Mouse (Mus musculus) layer of hippocampus, postnatal 14 days (tissue): ENCODE results near the gene Trim16. TPM values are rescaled to one million over a fixed set of nuclear protein-coding genes. Genes with fewer than 3 reads are reported as not detected.

Experiments used
- DNase-seq, 2 experiments: peaks; one replicate each; pipeline ENCODE4 v3.0.0; 2021 to 2022; ENCODE audit warnings: low spot score in 2 of 2, mixed read lengths in 1 of 2
- long read RNA-seq, 2 experiments: library from polyadenylated mRNA; stranded (forward); transcript quantifications; one replicate each; pipeline ENCODE4 v2.0.0; 2021
- total RNA-seq, 2 experiments: library from RNA; stranded (reverse); gene quantifications; 2 replicates each; pipeline ENCODE4 v1.2.3; 2021

Gene Trim16
- total RNA-seq = 1 to 10 TPM; 3.9 to 4.0 TPM
- long read RNA-seq, experiment 1, partial matches to known transcripts = 0 of 2 reads
- long read RNA-seq, experiment 1, other reads (novel, unspliced or antisense) = 0 of 2 reads
- long read RNA-seq, experiment 2, partial matches to known transcripts = 0 of 4 reads
- long read RNA-seq, experiment 2, other reads (novel, unspliced or antisense) = 1 of 4 reads

DNA sequence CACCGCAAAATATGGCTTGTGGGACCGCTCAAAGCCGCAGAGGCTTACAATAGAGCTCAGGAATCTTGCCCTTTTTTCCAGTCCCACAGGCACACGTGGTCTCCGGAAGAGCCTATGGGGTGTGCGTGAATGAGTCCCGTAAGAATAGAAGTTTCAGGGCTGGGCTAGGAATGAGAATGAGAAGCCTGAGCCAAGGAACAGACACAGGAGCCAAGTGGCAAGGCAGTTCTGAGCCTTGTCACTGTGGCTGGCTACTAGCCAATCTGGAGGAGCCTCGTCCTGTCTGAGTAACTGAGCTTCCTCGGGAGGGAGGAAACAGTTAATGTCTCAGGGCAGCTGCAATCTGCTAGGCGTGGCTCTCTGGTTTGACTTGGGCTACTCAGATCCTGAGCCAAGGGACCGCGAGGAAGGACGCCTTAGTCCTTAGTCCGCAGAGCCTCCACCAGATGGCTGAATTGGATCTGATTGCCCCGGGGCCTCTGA, at the start of gene Trim16:
Gene Trim16, plus strand, starts transcription at position 173 of the 483 bp plus-strand sequence.
- DNase-seq = peak; percentile 21 to 44

DNA sequence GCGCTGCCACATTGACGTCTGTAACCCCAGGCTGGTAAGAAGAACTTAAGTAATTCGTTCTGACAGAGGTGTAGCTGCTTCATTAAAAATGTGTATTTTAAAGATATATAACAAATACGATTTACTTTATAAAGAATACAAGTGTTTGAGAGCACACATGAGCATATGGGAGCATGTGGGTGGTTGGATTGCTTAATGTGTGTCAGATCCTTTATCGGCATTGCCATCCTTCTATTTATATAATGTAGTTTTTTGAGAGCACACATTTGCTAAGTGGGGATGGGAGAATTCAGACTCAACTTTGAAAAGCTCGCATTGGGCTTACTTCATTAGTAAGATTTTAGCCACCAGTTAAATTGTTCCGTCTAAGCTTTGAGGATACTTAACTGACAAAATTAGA, 43.5 kb upstream of the Trim16 start:
- DNase-seq = no peak

DNA sequence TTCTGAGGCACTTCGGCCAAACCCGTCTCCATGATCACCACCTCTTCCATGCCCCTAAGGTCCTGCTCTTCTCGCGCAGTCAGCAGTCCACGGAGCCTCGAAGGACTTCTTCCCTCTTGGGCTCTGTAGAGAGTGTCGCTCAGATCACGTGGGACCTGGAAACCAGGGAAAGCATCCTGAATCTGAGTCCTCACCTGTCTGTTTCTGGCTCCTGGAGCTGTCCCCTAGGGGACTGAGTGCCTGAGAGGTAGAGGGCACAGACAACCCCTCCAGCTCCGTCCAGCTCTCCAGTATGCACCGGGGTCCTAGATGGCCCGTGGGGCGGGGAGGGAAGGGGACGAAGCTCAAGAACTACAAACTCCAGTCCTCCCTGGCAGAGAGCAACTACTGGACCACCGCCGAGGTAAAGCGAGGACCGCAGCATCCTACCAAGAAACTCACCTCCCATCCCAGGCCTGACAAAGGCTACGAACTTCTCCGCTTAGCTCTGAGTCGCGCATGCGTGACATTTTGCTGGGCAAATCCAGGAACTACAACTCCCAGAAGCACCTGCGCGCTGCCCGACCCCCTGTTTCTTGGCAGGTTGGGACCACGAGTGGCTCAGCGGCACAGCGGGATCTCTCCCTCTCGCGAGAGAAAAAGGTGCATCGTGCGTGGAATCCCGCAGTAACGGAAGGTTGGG, 31.0 kb upstream of the Trim16 start, which contains the start of gene Zfp286:
Gene Zfp286, minus strand, starts transcription at position 528 of the 682 bp plus-strand sequence.
- DNase-seq = peak; percentile 90 to 92

DNA sequence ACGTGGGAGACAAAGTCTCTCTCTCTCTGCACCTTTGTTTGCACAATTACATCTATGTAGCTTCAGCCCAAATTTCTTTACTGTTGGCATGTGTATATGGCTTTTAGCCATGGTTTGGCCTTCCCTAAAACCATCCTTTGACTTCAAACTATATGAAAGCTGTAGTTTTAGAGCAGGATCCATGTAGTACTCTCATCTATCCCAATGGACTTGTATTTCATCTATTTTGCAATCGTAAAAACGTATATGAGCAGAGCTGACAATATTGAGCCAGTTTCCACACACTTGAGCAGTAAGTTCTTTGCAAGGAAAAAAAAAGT, 30.5 kb upstream of the Trim16 start:
- no peak for DNase-seq

DNA sequence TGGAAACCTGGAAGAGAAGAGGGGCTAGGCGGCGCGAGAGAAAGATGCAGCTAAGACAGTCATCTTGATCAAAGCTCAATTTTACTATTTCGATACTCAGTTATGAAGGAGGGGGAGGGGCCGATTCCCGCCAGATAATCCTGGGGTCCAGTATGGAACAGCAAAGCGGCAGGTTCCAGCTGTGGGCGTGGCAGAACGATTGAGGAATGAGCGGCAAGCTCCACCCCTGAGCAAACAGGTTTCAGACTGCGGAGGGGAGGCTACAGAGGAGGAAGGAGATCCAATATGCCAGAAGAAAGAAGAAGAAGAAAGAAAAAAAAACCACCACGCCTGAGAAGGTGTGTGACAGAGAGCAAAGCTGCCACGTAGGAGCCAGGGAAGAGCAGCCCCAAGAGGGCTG, 15.9 kb upstream of the Trim16 start:
- no peak for DNase-seq

DNA sequence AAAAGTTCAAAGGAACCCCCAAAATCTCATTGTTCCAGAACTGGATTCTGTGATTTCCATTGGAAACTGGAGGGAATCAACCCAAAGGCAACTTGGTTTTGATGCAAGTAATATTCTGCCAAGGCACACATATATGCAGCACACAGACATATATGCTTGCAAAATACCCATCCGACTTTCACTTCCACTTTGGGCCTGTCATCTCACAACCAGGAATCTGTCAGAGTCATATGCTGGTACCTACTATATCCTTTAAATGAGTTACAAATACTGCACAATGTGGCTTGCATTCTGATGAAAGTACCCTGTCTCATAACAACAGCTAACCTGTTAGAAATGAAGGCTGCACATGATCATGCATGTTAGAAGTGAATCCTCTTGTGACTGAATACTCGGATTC, 12.1 kb upstream of the Trim16 start:
- no peak for DNase-seq

DNA sequence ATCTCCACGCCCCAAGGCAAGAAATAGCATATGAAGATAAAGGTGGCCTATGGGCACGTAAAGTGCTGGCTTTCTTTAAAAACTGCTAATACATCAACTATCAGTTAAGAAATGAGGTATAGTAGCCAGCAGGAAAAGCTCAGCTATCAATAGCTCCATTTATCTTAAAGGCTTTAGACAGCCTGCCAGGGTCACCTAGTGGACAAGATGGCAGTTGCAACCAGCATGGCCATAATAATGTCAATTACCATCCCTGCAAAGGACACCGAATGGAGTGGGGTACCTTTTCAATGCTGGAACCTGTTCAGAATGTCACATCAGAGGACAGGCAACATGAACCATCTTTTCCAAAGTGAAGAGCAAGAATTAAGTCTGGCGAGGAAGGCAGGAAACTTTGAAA, 10.8 kb upstream of the Trim16 start:
- DNase-seq = no peak

DNA sequence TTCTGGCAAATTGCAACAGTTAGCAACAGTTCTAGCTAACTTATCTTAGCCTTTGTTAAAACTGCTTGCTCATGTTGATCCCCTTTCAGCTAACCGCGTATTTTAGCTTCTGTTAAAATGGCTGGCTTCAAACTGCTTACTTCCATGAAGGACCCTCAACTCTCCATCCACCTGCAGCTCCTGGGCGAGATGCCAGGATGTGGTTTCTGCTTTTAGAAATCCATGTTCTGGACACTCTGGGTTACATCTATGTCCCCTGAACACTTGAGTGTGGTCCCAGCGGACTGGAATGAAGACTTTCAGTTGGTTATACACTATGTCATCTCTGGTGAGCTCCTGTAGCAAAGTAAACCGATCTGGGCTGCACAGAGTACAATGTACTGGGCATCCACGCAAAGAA, 7.8 kb upstream of the Trim16 start:
- DNase-seq = no peak

DNA sequence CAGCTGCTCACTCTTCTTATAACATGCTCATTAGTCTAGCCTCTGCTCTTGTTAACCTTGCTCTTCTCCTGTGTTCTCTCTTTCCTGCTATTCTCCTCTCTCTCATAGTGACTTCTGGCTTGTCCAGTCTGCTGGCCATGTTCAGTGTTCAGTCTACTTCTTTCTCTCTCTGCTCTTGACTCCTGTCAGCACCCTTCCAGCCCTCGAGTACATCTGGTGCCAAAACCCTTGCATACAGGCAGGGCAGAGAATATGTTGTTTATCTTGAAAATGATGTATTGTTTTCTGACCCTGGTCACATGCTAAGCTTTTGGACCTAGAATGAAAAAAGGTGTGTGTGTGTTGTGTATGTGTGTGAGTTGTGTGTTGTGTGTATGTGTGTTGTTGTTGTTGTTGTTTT, 6.5 kb upstream of the Trim16 start:
- no peak for DNase-seq

DNA sequence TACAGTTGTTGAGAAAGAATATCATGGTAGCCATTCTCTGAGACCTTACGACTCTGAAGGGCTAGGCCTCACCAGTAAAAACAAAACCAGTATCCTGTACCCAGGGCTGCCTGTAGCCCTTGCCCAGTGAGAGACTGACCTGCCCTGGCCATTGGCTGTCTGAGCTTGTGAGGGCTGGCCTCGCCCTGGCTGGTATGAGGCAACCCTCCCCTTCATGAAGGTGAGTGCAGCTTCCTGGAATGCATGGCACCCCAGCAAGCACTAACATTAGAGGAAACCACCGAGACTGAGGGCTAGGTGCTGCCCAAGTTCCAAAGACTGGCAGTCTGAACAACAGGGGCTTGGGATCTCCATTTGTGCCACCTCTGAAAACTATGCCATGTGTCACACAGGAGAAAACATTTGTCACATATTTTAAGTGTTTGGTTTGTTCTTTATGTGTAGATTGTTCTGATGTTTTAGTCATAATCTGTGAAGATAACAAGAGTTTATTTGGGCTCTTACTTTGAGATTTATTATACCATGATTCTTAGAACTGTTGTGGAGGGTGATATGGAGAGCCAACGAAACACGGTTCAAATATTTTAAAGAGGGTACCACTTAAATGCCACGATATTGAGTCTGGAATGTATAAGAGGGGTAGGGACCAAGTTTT, 5.9 kb upstream of the Trim16 start:
- DNase-seq = no peak

DNA sequence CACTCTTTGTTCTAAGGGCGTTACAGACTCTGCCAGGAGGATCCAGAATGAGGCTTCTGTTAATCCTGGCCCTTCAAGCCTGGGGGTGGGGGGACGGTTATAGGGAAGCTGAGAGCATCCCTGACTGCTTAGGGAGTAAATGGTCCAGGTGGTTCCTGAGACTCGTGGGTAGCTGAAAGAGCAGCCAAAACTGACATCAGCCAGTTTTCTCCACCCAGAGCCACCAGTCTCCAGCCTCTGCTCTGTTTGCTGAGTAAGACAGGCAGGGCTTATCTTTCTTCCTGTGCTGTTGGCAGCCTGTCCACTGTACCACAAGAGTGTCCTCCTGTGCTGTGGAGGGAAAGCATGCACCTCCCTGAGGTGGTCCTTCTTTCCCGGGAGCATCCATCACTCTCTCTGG, 5.4 kb upstream of the Trim16 start:
- DNase-seq = no peak

DNA sequence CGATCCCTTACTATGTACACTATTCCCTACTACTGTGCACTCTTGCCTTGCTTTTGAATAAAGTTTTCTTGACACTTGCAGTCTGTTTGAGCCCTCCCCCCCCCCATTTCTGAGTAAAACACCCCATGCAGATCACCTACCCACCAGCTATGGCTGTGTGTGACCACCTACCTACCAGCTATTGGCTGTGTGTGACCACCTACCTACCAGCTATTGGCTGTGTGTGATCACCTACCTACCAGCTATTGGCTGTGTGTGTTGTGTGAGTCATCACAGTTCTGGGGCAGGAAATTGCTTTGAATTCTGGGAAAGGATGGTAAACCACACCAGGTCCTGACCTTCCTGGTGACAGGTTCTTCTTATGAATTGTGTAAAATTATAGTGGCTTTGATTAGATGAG, 4.6 kb upstream of the Trim16 start:
- DNase-seq = no peak

DNA sequence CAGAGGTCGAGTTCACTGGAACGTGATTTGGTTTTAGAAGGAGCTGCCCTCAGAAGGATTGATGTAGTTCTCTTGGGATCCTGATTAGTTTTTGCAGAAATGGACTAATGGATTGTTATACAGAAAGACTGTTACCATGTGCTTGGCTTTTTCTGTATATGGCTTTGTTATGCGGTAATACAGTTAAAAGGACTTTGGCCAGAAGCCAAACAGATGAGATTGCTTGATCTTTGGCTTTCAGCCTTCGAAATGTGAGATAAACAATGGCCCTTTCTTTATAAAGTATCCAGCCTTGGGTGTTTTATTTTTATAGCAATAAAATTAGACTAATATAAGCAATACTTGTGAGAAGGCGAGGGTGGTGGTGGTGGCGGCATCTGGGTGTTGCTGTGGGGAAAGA, 3.4 kb upstream of the Trim16 start:
- no peak for DNase-seq

DNA sequence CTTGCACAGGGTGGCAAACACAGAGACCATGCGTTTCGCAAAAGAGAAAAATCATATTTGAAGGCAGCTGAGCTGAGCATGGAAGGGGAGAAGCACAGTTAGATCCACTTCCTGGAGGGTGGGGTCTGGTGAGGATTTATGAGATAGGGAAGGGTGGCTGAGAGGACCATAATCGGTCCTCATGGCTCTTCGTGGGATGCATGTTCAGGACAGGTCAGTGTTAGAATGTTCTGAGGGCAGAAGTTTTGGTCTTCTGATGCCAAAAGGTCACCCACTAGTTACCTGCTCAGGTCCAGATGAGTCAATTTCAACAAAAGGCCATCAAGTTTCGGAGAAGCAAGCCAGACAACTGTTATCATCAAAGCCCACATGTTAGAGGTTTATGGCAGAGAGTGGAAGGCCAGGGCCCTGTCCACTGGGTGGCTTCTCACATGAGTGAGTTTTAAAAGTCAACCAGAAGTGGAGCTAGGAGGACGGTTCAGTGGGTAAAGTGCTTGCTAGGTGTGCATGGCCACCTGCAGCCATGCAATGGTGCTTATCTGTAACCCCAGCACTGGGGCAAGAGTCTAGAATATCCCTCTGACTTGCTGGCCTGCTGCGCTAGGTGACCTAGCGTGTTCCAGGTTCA, 858 bp upstream of the Trim16 start:
- DNase-seq = no peak

DNA sequence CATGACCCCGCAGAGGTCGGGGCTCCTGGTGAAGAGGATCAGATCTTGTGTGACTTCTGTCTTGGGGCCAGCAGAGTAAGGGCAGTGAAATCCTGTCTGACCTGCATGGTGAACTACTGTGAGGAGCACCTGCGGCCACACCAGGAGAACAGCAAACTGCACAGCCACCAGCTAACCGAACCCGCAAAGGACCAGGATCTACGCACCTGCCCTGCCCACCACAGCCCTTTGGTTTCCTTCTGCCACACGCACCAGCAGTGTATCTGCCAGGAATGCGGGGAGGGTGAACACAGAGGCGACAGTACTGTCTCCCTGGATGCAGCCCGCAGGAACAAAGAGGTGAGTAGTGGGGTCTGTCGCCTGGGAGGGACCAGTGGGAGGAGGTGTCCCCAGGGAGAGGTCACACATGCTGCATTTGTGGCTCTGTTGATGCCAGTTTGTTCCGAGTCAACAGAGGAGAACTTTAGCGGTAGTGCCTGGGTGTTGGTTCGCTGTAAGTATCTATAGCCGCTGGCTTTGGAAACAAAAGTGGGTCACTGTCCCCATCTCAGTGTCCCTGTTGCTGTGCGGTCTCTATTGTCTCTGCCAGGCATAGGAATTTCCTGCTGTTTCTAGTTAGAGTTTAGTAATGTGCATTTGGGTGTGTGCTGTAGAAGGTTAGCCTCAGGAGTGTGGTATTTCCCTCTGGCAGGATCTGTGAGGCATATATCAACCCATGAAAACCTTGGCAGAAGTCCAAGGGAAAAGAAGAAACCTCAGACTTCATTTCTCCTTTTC, 818 bp downstream of the Trim16 start:
- DNase-seq = no peak

DNA sequence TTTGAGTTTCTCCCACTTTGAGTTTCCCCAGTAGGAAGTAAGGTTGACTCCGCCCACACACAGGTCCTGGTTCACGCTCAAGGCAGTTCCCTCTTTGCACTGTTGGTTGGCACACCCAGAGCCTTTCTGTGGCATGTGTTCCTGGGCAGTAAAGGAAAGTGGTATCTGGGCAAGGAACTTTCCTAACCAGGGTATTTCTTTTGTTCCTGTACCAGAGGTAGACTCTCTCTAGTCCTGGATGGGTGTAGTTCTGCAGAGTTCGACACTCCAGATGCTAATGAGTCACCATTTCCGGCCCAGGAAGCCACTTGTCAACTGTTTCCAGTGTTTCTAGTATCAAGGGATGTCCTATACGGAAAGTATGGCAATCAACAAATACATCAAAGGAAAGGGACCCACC, 1.9 kb downstream of the Trim16 start:
- DNase-seq = no peak

DNA sequence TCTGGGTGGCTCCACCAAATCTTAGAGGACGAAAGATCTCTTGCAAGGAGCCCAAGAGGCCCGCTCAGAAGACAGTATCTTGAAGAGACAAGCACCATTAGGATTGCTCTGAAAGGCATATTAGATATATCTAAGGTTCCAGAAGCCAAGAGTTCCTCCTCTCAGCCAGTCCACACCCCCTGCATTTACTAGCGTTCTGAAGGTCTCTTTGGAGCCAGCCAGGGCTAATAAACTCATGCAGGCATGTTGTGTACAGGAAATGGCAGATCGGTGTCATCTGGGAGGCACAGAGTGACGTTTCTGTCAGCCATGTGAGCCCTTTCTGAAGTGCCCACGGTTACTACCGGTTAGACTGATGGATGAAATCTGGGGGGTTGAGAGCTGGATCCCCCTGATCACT, 4.2 kb downstream of the Trim16 start:
- DNase-seq = no peak

DNA sequence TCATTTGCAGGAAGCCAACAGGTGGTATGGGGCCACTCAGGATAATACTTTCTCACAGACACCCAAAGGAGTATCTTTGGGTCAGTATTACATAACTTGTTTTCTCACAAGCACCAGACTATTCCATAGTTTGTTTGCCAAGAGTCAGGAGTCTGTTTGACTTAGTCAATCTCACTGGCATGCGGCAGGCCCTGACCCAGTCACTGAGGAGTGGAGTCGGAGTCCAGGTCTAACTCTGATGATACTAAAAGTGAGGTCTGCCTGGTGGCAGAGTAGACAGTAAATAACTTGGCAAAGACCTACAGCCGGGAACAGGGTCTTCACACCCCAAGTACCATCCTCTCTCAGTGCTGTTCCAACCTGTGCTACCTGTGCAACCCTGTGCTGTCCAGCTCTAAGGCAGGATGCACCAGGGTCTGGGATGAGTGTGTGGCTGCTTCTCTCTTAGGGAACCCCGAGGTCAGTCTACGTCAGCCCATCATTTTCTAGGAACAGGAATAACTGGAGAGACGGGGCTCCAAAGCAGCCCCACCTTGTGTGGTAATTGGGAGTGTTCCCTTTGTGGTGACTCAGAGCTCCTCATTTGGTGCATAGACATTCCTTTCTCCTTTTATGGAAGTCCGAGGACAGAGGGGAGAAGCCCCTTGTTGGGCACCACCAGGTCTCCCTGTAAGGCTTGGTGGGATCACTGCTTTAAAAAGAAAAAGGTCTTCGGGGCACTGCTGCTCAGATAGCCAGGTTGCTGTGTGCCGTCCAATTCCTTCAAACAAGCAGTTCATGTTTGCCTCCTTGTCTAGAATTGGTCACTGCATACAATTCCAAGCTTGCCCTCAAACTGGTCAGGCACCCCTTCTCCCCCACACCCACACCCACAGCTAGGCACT, 5.4 kb downstream of the Trim16 start:
- no peak for DNase-seq

DNA sequence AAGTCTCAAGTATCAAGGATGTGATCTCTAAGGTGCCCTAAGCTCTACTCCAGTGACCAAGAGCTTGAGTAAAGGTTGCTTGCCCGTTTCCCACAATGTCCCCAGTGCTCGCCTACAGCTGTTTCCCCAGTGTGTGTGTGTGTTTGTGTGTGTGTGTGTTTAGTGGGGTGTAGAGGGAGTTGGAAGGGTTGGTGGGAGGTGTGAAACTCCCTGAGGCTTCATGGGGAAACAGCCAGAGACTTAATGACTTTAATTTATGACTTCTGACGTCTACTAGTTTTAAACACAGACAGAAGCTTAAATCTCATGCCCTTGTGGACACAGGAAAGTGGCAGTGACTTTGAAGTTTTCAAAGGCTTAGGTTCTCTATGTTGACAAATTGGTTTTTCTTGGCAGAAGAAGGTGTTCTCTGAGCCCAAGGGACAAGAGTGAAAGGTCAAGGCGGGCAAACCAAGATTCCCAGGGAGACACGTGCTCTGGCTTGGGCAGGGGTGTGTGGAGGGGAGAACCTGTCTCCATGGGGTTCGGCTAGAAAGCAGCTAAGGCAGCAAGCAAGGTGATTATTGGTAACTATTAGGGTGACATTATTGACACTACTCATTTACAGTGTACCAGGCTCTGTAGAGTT, 6.2 kb downstream of the Trim16 start:
- no peak for DNase-seq

DNA sequence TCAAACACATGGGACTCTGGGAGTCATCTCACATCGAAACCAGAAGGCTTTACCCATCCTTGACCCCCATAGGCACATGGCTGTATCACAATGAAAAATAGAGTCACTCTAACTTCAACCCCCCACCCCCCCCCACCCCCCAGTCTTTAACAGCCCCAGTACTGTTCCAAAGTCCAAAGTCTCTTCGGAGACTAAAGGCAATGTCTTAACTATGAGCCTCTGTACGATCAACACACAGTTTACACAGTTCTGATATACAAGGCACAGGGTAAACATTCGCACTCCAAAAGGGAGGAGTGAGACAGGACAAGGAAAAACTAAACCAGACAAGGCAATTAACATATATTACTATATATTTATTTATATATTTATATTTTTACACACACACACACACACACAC, 7.1 kb downstream of the Trim16 start:
- no peak for DNase-seq
